Mouse (Mus musculus): ENCODE results near the gene Kansl1. TPM values are rescaled to one million over a fixed set of nuclear protein-coding genes. Genes with fewer than 3 reads are reported as not detected.
A peak's percentile ranks its signal among the peaks of the same experiment; 100 is the strongest.

Kansl1 gene
- 34.8 and 37.7 TPM in 2 replicates for total RNA-seq (2012; rRNA removed)

- Histone ChIP-seq H3K4me1 (ENCODE audit: control insufficient read depth in 2 of 2, insufficient read depth in 2 of 2, low read length in 2 of 2, poor library complexity in 1 of 2) (0 out of 4 replicates have a peak, but pooled peaks cover 0 to 4% of the 10 kb centered on the region in 2 experiments), H3K27ac (ENCODE audit: insufficient read depth, low read depth, low read length, poor library complexity, severe bottlenecking) (peak within 1 kb of the TSS; percentile 55), H3K36me3 (ENCODE audit: control insufficient read depth, insufficient read depth, low read length, poor library complexity, severe bottlenecking) (no peaks in the 10 kb centered on the region), H3K4me3 (ENCODE audit: insufficient read depth in 1 of 2, low read depth in 1 of 2, low read length in 2 of 2, poor library complexity in 1 of 2, severe bottlenecking in 1 of 2) (peak within 1 kb of the TSS; percentile 66 to 100), H3K9ac (ENCODE audit: insufficient read depth, low read depth, low read length, poor library complexity, severe bottlenecking) (peak within 1 kb of the TSS; percentile 92), H3K9me3 (ENCODE audit: control insufficient read depth, insufficient read depth, low read depth, low read length) (no peaks in the 10 kb centered on the region)
- no peak for DNase-seq (ENCODE audit: low read depth, low spot score)
- TF ChIP-seq CHD2 (IDR thresholded peaks at IDR 0.05; ENCODE audit: low read depth, low read length) (no peak), ZC3H11A (IDR thresholded peaks at IDR 0.05; ENCODE audit: borderline replicate concordance, low read depth, low read length) (no peak), HCFC1 (IDR thresholded peaks at IDR 0.05; ENCODE audit: borderline replicate concordance, insufficient read depth, low read length) (no peak), ZNF384 (IDR thresholded peaks at IDR 0.05; ENCODE audit: low read depth, low read length) (no peak), MAFK (IDR thresholded peaks at IDR 0.05; ENCODE audit: insufficient read depth, low read depth, low read length) (no peak)
- in situ Hi-C loops (cut with MboI; ENCODE audit: low sequenced_read_pairs in 2 of 2, unreplicated experiment in 2 of 2), result no loop called here
Measured at GRCm38 (mm10) chr11:104468751-104469268, at the start of gene Kansl1. TSS of gene Kansl1 (minus strand) at chr11:104468861.

DNA sequence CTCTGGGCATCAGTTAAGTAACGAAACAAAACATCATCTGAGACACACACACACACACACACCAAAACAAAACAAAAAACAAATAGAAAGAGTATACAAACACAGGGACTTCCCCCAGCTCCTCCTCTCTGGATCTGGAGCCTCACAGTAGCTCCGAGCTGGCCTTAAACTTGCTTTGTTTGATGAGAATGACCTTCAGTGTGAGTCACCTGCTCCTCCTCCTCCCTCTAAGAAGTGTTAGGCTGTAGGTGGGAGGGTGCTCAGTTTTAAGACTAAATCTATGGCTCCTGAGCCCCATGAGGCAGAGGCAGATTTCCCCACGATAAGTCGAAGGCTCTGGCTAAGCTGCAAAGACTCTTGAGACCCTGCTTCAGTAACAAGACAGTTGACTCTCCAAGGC, 43.8 kb upstream of the Kansl1 start:
- peaks cover 23% of the 10 kb centered on the region for H3K36me3 ChIP-seq (ENCODE audit: control insufficient read depth, insufficient read depth, low read length, poor library complexity, severe bottlenecking)
- no peak for TF ChIP-seq CHD2 (IDR thresholded peaks at IDR 0.05; ENCODE audit: low read depth, low read length)
- no peak for TF ChIP-seq HCFC1 (IDR thresholded peaks at IDR 0.05; ENCODE audit: borderline replicate concordance, insufficient read depth, low read length)
- TF ChIP-seq ZC3H11A (IDR thresholded peaks at IDR 0.05; ENCODE audit: borderline replicate concordance, low read depth, low read length), result no peak
- no peak for TF ChIP-seq MAFK (IDR thresholded peaks at IDR 0.05; ENCODE audit: insufficient read depth, low read depth, low read length)
- TF ChIP-seq ZNF384 (IDR thresholded peaks at IDR 0.05; ENCODE audit: low read depth, low read length), result no peak
- in situ Hi-C loops (cut with MboI; ENCODE audit: low sequenced_read_pairs in 2 of 2, unreplicated experiment in 2 of 2), result no loop called here
- no peak overlapping the region for H3K27ac ChIP-seq (ENCODE audit: insufficient read depth, low read depth, low read length, poor library complexity, severe bottlenecking)
- no peak overlapping the region for H3K4me3 ChIP-seq (ENCODE audit: insufficient read depth in 1 of 2, low read depth in 1 of 2, low read length in 2 of 2, poor library complexity in 1 of 2, severe bottlenecking in 1 of 2)
- no peaks in the 10 kb centered on the region; a peak in 1 of 4 replicates for H3K4me1 ChIP-seq (ENCODE audit: control insufficient read depth in 2 of 2, insufficient read depth in 2 of 2, low read length in 2 of 2, poor library complexity in 1 of 2)
- H3K9ac ChIP-seq (ENCODE audit: insufficient read depth, low read depth, low read length, poor library complexity, severe bottlenecking), result no peak overlapping the region
- DNase-seq (ENCODE audit: low read depth, low spot score), result no peak
- H3K9me3 ChIP-seq (ENCODE audit: control insufficient read depth, insufficient read depth, low read depth, low read length), result no peaks in the 10 kb centered on the region

GRCm38 (mm10) chr11:104510606-104511005, 41.9 kb upstream of the Kansl1 start:
- no peaks in the 10 kb centered on the region for H3K9me3 ChIP-seq (ENCODE audit: control insufficient read depth, insufficient read depth, low read depth, low read length)
- H3K9ac ChIP-seq (ENCODE audit: insufficient read depth, low read depth, low read length, poor library complexity, severe bottlenecking), result no peak overlapping the region
- no peak overlapping the region for H3K4me3 ChIP-seq (ENCODE audit: insufficient read depth in 1 of 2, low read depth in 1 of 2, low read length in 2 of 2, poor library complexity in 1 of 2, severe bottlenecking in 1 of 2)
- in situ Hi-C loops (cut with MboI; ENCODE audit: low sequenced_read_pairs in 2 of 2, unreplicated experiment in 2 of 2), result no loop called here
- H3K36me3 ChIP-seq (ENCODE audit: control insufficient read depth, insufficient read depth, low read length, poor library complexity, severe bottlenecking), result peaks cover 24% of the 10 kb centered on the region
- no peaks in the 10 kb centered on the region; a peak in 1 of 4 replicates for H3K4me1 ChIP-seq (ENCODE audit: control insufficient read depth in 2 of 2, insufficient read depth in 2 of 2, low read length in 2 of 2, poor library complexity in 1 of 2)
- no peak overlapping the region for H3K27ac ChIP-seq (ENCODE audit: insufficient read depth, low read depth, low read length, poor library complexity, severe bottlenecking)
- TF ChIP-seq ZC3H11A (IDR thresholded peaks at IDR 0.05; ENCODE audit: borderline replicate concordance, low read depth, low read length) (no peak), MAFK (IDR thresholded peaks at IDR 0.05; ENCODE audit: insufficient read depth, low read depth, low read length) (no peak), ZNF384 (IDR thresholded peaks at IDR 0.05; ENCODE audit: low read depth, low read length) (no peak), HCFC1 (IDR thresholded peaks at IDR 0.05; ENCODE audit: borderline replicate concordance, insufficient read depth, low read length) (no peak), CHD2 (IDR thresholded peaks at IDR 0.05; ENCODE audit: low read depth, low read length) (no peak)
- peak; percentile 56 for DNase-seq (ENCODE audit: low read depth, low spot score)

- Histone ChIP-seq H3K9me3 (ENCODE audit: control insufficient read depth, insufficient read depth, low read depth, low read length) (no peaks in the 10 kb centered on the region), H3K36me3 (ENCODE audit: control insufficient read depth, insufficient read depth, low read length, poor library complexity, severe bottlenecking) (peaks cover 26% of the 10 kb centered on the region), H3K4me3 (ENCODE audit: insufficient read depth in 1 of 2, low read depth in 1 of 2, low read length in 2 of 2, poor library complexity in 1 of 2, severe bottlenecking in 1 of 2) (no peak overlapping the region), H3K27ac (ENCODE audit: insufficient read depth, low read depth, low read length, poor library complexity, severe bottlenecking) (no peak overlapping the region), H3K4me1 (ENCODE audit: control insufficient read depth in 2 of 2, insufficient read depth in 2 of 2, low read length in 2 of 2, poor library complexity in 1 of 2) (no peaks in the 10 kb centered on the region; a peak in 1 of 4 replicates), H3K9ac (ENCODE audit: insufficient read depth, low read depth, low read length, poor library complexity, severe bottlenecking) (no peak overlapping the region)
- DNase-seq (ENCODE audit: low read depth, low spot score), result no peak
- in situ Hi-C loops (cut with MboI; ENCODE audit: low sequenced_read_pairs in 2 of 2, unreplicated experiment in 2 of 2), result no loop called here
- TF ChIP-seq HCFC1 (IDR thresholded peaks at IDR 0.05; ENCODE audit: borderline replicate concordance, insufficient read depth, low read length) (no peak), ZNF384 (IDR thresholded peaks at IDR 0.05; ENCODE audit: low read depth, low read length) (peak; percentile 84)
Measured at GRCm38 (mm10) chr11:104508455-104508854, 39.8 kb upstream of the Kansl1 start.

DNA sequence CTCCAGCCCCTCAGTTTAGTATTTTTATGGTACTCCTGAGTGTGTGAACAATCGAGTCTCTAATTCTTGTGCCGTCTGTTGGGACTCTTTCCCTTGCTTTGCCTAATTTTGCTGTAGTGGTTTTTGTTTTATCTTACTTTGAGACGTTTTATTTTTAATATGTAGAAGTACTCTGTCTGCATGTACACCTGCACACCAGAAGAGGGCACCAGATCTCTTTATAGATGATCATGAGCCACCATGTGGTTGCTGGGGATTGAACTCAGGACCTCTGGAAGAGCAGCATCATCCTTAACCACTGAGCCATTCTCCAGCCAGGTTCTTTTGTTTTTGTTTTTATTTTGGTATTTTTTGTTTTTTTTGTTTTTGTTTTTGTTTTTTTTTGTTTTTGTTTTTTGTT, 19.6 kb upstream of the Kansl1 start:
- H3K4me1 ChIP-seq (ENCODE audit: control insufficient read depth in 2 of 2, insufficient read depth in 2 of 2, low read length in 2 of 2, poor library complexity in 1 of 2), result no peaks in the 10 kb centered on the region
- H3K9ac ChIP-seq (ENCODE audit: insufficient read depth, low read depth, low read length, poor library complexity, severe bottlenecking), result no peak overlapping the region
- H3K9me3 ChIP-seq (ENCODE audit: control insufficient read depth, insufficient read depth, low read depth, low read length), result no peaks in the 10 kb centered on the region
- TF ChIP-seq MAFK (IDR thresholded peaks at IDR 0.05; ENCODE audit: insufficient read depth, low read depth, low read length) (no peak), CHD2 (IDR thresholded peaks at IDR 0.05; ENCODE audit: low read depth, low read length) (no peak), ZNF384 (IDR thresholded peaks at IDR 0.05; ENCODE audit: low read depth, low read length) (no peak), ZC3H11A (IDR thresholded peaks at IDR 0.05; ENCODE audit: borderline replicate concordance, low read depth, low read length) (no peak), HCFC1 (IDR thresholded peaks at IDR 0.05; ENCODE audit: borderline replicate concordance, insufficient read depth, low read length) (no peak)
- in situ Hi-C loops (cut with MboI; ENCODE audit: low sequenced_read_pairs in 2 of 2, unreplicated experiment in 2 of 2), result no loop called here
- no peaks in the 10 kb centered on the region for H3K36me3 ChIP-seq (ENCODE audit: control insufficient read depth, insufficient read depth, low read length, poor library complexity, severe bottlenecking)
- no peak for DNase-seq (ENCODE audit: low read depth, low spot score)
- H3K27ac ChIP-seq (ENCODE audit: insufficient read depth, low read depth, low read length, poor library complexity, severe bottlenecking), result no peak overlapping the region
- no peak overlapping the region for H3K4me3 ChIP-seq (ENCODE audit: insufficient read depth in 1 of 2, low read depth in 1 of 2, low read length in 2 of 2, poor library complexity in 1 of 2, severe bottlenecking in 1 of 2)
